Mouse (Mus musculus) MEL (cell line): Measurements from ENCODE around the gene Cd63. TPM values are rescaled to one million over a fixed set of nuclear protein-coding genes. Genes with fewer than 3 reads are reported as not detected.

ENCODE experiments used
- DNase-seq: peaks from one replicate; pipeline ENCODE4 v3.0.0; 2011; ENCODE audit warnings: low read depth, low spot score
- H3K27ac ChIP-seq: 2 replicates; pipeline ENCODE4 v1.5.1; 2012; ENCODE audit warnings: low read depth, mild to moderate bottlenecking, control low read depth, low read length, moderate library complexity; ENCODE audit not compliant: control insufficient read depth
- H3K27me3 ChIP-seq, 2 experiments: fragments of 150-350 bp in 1 of 2; sonication (generic) in 1 of 2; 2 replicates each; pipeline ENCODE4 v1.6.1; 2012; ENCODE audit warnings: low read length in 2 of 2, mild to moderate bottlenecking in 2 of 2, improper control_type of control experiment in 1 of 2, moderate library complexity in 1 of 2; ENCODE audit not compliant: insufficient read depth in 2 of 2, control insufficient read depth in 1 of 2
- H3K36me3 ChIP-seq, 2 experiments: 2 replicates each; pipeline ENCODE4 v1.6.1; 2012 to 2014; ENCODE audit warnings: low read length in 2 of 2, improper control_type of control experiment in 1 of 2, inconsistent platforms in 1 of 2, mild to moderate bottlenecking in 1 of 2; ENCODE audit not compliant: insufficient read depth in 2 of 2, control insufficient read depth in 1 of 2
- H3K4me1 ChIP-seq, 2 experiments: fragments of 150-350 bp in 1 of 2; sonication (generic) in 1 of 2; 2 replicates each; pipeline ENCODE4 v1.6.1; 2012; ENCODE audit warnings: low read length in 2 of 2, improper control_type of control experiment in 1 of 2, mild to moderate bottlenecking in 1 of 2; ENCODE audit not compliant: insufficient read depth in 2 of 2, control insufficient read depth in 1 of 2
- H3K4me3 ChIP-seq, 2 experiments: fragments of 150-350 bp in 1 of 2; sonication (generic) in 1 of 2; 2 replicates each; pipeline ENCODE4 v1.5.1; 2012; ENCODE audit warnings: low read depth in 2 of 2, low read length in 2 of 2, mild to moderate bottlenecking in 2 of 2, moderate library complexity in 2 of 2, control low read depth in 1 of 2, improper control_type of control experiment in 1 of 2; ENCODE audit not compliant: control insufficient read depth in 1 of 2, insufficient read depth in 1 of 2
- H3K79me2 ChIP-seq: 2 replicates; pipeline ENCODE4 v1.6.1; 2012; ENCODE audit warnings: mild to moderate bottlenecking, low read length, moderate library complexity; ENCODE audit not compliant: control insufficient read depth, poor library complexity, insufficient read depth
- H3K9ac ChIP-seq: 2 replicates; pipeline ENCODE4 v1.6.1; 2012; ENCODE audit warnings: low read depth, mild to moderate bottlenecking, control low read depth, low read length, moderate library complexity; ENCODE audit not compliant: control insufficient read depth, poor library complexity, severe bottlenecking
- H3K9me3 ChIP-seq: fragments of 150-350 bp; sonication (generic); replicated peaks from 2 replicates; pipeline ENCODE4 v1.6.1; 2012; ENCODE audit warnings: mild to moderate bottlenecking, low read length, improper control_type of control experiment, moderate library complexity; ENCODE audit not compliant: insufficient read depth
- BHLHE40 ChIP-seq: IDR thresholded peaks from 2 replicates; pipeline ENCODE4 v1.6.1; 2012; ENCODE audit warnings: low read depth, mild to moderate bottlenecking, inconsistent platforms, low read length, improper control_type of control experiment, borderline replicate concordance
- CTCF ChIP-seq, 3 experiments: IDR thresholded peaks in 2 of 3; conservative IDR thresholded peaks in 1 of 3; 2 replicates each; pipeline ENCODE4 v1.5.1; 2011 to 2012; ENCODE audit warnings: low read length in 3 of 3, low read depth in 2 of 3, mild to moderate bottlenecking in 2 of 3, improper control_type of control experiment in 1 of 3, inconsistent platforms in 1 of 3, mixed read lengths in 1 of 3, moderate library complexity in 1 of 3; ENCODE audit not compliant: control insufficient read depth in 1 of 3, insufficient read depth in 1 of 3, poor library complexity in 1 of 3, severe bottlenecking in 1 of 3
- E2F4 ChIP-seq: IDR thresholded peaks from 2 replicates; pipeline ENCODE4 v1.6.1; 2011; ENCODE audit warnings: low read depth, low read length, improper control_type of control experiment, borderline replicate concordance
- ELF1 ChIP-seq: IDR thresholded peaks from 2 replicates; pipeline ENCODE4 v1.6.1; 2014; ENCODE audit warnings: low read depth, mild to moderate bottlenecking, inconsistent platforms, low read length, improper control_type of control experiment, moderate library complexity
- EP300 ChIP-seq, 2 experiments: IDR thresholded peaks; 2 replicates each; pipeline ENCODE4 v1.6.1; 2011; ENCODE audit warnings: improper control_type of control experiment in 2 of 2, low read length in 2 of 2, low read depth in 1 of 2, mild to moderate bottlenecking in 1 of 2
- ETS1 ChIP-seq: IDR thresholded peaks from 2 replicates; pipeline ENCODE4 v1.6.1; 2012; ENCODE audit warnings: low read depth, mild to moderate bottlenecking, inconsistent platforms, low read length, improper control_type of control experiment, moderate library complexity
- GABPA ChIP-seq: IDR thresholded peaks from 2 replicates; pipeline ENCODE4 v1.6.1; 2012; ENCODE audit warnings: low read depth, mild to moderate bottlenecking, inconsistent platforms, low read length, improper control_type of control experiment, moderate library complexity
- HCFC1 ChIP-seq: IDR thresholded peaks from 2 replicates; pipeline ENCODE4 v1.6.1; 2012; ENCODE audit warnings: low read depth, mild to moderate bottlenecking, inconsistent platforms, low read length, improper control_type of control experiment, moderate library complexity
- KAT2A ChIP-seq: conservative IDR thresholded peaks from 2 replicates; pipeline ENCODE4 v1.6.1; 2012; ENCODE audit warnings: low read depth, low read length, improper control_type of control experiment, inconsistent platforms
- MAZ ChIP-seq: IDR thresholded peaks from 2 replicates; pipeline ENCODE4 v1.6.1; 2012; ENCODE audit warnings: low read depth, mild to moderate bottlenecking, inconsistent platforms, low read length, improper control_type of control experiment
- MEF2A ChIP-seq: IDR thresholded peaks from 2 replicates; pipeline ENCODE4 v1.6.1; 2014; ENCODE audit warnings: low read depth, mild to moderate bottlenecking, inconsistent platforms, low read length, improper control_type of control experiment; ENCODE audit not compliant: poor library complexity, insufficient replicate concordance, severe bottlenecking; ENCODE audit errors: extremely low read depth
- MXI1 ChIP-seq: IDR thresholded peaks from 2 replicates; pipeline ENCODE4 v1.6.1; 2011; ENCODE audit warnings: mild to moderate bottlenecking, low read depth, low read length, improper control_type of control experiment
- MYB ChIP-seq: IDR thresholded peaks from 2 replicates; pipeline ENCODE4 v1.6.1; 2011; ENCODE audit warnings: mild to moderate bottlenecking, low read depth, low read length, improper control_type of control experiment
- MYC ChIP-seq: IDR thresholded peaks from 2 replicates; pipeline ENCODE4 v1.6.1; 2011; ENCODE audit warnings: low read depth, mild to moderate bottlenecking, low read length, improper control_type of control experiment, moderate library complexity
- NELFE ChIP-seq: IDR thresholded peaks from 2 replicates; pipeline ENCODE4 v1.6.1; 2011; ENCODE audit warnings: low read depth, low read length, improper control_type of control experiment
- NRF1 ChIP-seq: IDR thresholded peaks from 2 replicates; pipeline ENCODE4 v1.6.1; 2014; ENCODE audit warnings: low read depth, mild to moderate bottlenecking, inconsistent platforms, low read length, improper control_type of control experiment, moderate library complexity; ENCODE audit not compliant: poor library complexity, insufficient read depth, severe bottlenecking
- POLR2A ChIP-seq, 2 experiments: IDR thresholded peaks; 2 replicates each; pipeline ENCODE4 v1.6.1; 2011 to 2012; ENCODE audit warnings: low read length in 2 of 2, mild to moderate bottlenecking in 2 of 2, control low read depth in 1 of 2, improper control_type of control experiment in 1 of 2, low read depth in 1 of 2, moderate library complexity in 1 of 2; ENCODE audit not compliant: control insufficient read depth in 1 of 2, insufficient read depth in 1 of 2, poor library complexity in 1 of 2
- POLR2AphosphoS2 ChIP-seq: IDR thresholded peaks from 2 replicates; pipeline ENCODE4 v1.6.1; 2011; ENCODE audit warnings: low read length, improper control_type of control experiment
- RCOR1 ChIP-seq: IDR thresholded peaks from 2 replicates; pipeline ENCODE4 v1.6.1; 2012; ENCODE audit warnings: low read depth, mild to moderate bottlenecking, inconsistent platforms, low read length, improper control_type of control experiment
- USF1 ChIP-seq: IDR thresholded peaks from 2 replicates; pipeline ENCODE4 v1.6.1; 2014; ENCODE audit warnings: low read depth, mild to moderate bottlenecking, inconsistent platforms, low read length, improper control_type of control experiment, moderate library complexity
- USF2 ChIP-seq, 2 experiments: IDR thresholded peaks; 2 replicates each; pipeline ENCODE4 v1.6.1; 2011 to 2012; ENCODE audit warnings: improper control_type of control experiment in 2 of 2, low read length in 2 of 2, borderline replicate concordance in 1 of 2, inconsistent platforms in 1 of 2, low read depth in 1 of 2, mild to moderate bottlenecking in 1 of 2; ENCODE audit not compliant: insufficient read depth in 1 of 2
- ZKSCAN1 ChIP-seq: IDR thresholded peaks from 2 replicates; pipeline ENCODE4 v1.6.1; 2012; ENCODE audit warnings: low read depth, mild to moderate bottlenecking, inconsistent platforms, low read length, improper control_type of control experiment, moderate library complexity
- ZMIZ1 ChIP-seq: IDR thresholded peaks from 2 replicates; pipeline ENCODE4 v1.6.1; 2012; ENCODE audit warnings: low read depth, mild to moderate bottlenecking, inconsistent platforms, low read length, improper control_type of control experiment, moderate library complexity
- polyA plus RNA-seq, 2 experiments: library from polyadenylated mRNA; stranded (reverse) in 1 of 2; unstranded in 1 of 2; fragments of >175 nt in 1 of 2; fragments of >200 nt in 1 of 2; gene quantifications; 2 replicates each; pipeline versions ENCODE4 v1.2.1 to v1.2.4; 2012; ENCODE audit warnings: low replicate concordance in 2 of 2, low read depth in 1 of 2; ENCODE audit not compliant: insufficient read length in 2 of 2, insufficient read depth in 1 of 2, missing spikeins in 1 of 2
- total RNA-seq: library from RNA; depleted of rRNA; stranded (reverse); fragments of 300-350 nt; gene quantifications from 2 replicates; pipeline ENCODE4 v1.2.3, GENCODE M21; 2012

Cd63 gene
- total and polyA plus RNA-seq, 3 experiments = 0.46 to 0.64 TPM; not detected in 1

DNA sequence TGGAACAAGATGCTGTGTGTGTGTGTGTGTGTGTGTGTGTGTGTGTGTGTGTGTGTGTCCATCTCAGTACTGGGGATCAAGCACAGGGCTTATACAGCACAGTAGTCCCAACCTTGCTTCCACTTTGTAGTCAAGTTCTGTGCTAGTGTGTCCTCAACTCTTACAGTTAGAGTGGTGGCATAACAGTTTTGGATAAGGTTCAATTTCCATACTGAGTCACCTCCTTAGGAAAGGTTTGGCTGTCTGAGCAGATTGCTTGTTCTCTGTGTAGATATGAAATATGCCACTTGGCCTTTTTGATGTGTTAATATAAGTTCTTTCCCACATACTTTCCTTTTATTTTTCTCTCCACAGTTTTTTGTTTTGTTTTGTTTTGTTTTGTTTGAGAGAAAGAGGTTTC, 22.5 kb upstream of the Cd63 start:
- Histone ChIP-seq H3K27me3 (no peaks in the 10 kb centered on the region), H3K9me3 (no peaks in the 10 kb centered on the region), H3K79me2 (no peaks in the 10 kb centered on the region), H3K9ac (no peak overlapping the region), H3K4me3 (no peak overlapping the region), H3K36me3 (peaks cover 0 to 20% of the 10 kb centered on the region in 2 experiments; a peak in 3 of 4 replicates), H3K27ac (no peak overlapping the region), H3K4me1 (no peaks in the 10 kb centered on the region)
- no peak for DNase-seq
- TF ChIP-seq POLR2AphosphoS2 (no peak), MAZ (no peak), NRF1 (no peak), MEF2A (no peak), KAT2A (no peak), EP300 (IDR thresholded peaks at IDR 0.05; ENCODE audit: low read depth in 1 of 2, low read length in 2 of 2) (no peak), BHLHE40 (no peak), MYC (no peak), ETS1 (no peak), MYB (no peak), USF1 (no peak), ZKSCAN1 (no peak), ZMIZ1 (no peak), CTCF (IDR thresholded peaks at IDR 0.05 in 2 of 3, conservative IDR thresholded peaks at IDR 0.05 in 1 of 3; ENCODE audit: control insufficient read depth in 1 of 3, insufficient read depth in 1 of 3, low read depth in 2 of 3, low read length in 3 of 3, poor library complexity in 1 of 3, severe bottlenecking in 1 of 3) (no peak), USF2 (IDR thresholded peaks at IDR 0.05; ENCODE audit: borderline replicate concordance in 1 of 2, insufficient read depth in 1 of 2, low read depth in 1 of 2, low read length in 2 of 2) (no peak), NELFE (no peak)

- Histone ChIP-seq H3K27ac (no peak overlapping the region), H3K4me1 (no peaks in the 10 kb centered on the region), H3K9ac (no peak overlapping the region), H3K4me3 (no peak overlapping the region), H3K79me2 (no peaks in the 10 kb centered on the region), H3K9me3 (no peaks in the 10 kb centered on the region), H3K27me3 (no peaks in the 10 kb centered on the region), H3K36me3 (peaks cover 0 to 14% of the 10 kb centered on the region in 2 experiments; a peak in 3 of 4 replicates)
- DNase-seq = no peak
- TF ChIP-seq ELF1 (no peak), ZKSCAN1 (no peak), NRF1 (no peak), MXI1 (no peak), E2F4 (no peak), HCFC1 (no peak), EP300 (IDR thresholded peaks at IDR 0.05; ENCODE audit: low read depth in 1 of 2, low read length in 2 of 2) (no peak), RCOR1 (no peak), ETS1 (no peak), POLR2A (IDR thresholded peaks at IDR 0.05; ENCODE audit: control insufficient read depth in 1 of 2, insufficient read depth in 1 of 2, low read depth in 1 of 2, low read length in 2 of 2, poor library complexity in 1 of 2) (no peak), MYC (no peak), GABPA (no peak), ZMIZ1 (no peak)
These were observed 22.0 kb upstream of the Cd63 start for GRCm38 (mm10) chr10:128878811-128879210.
